Mouse (Mus musculus) intestine, embryonic 15.5 days (tissue): ENCODE results near the gene Carns1. TPM values are rescaled to one million over a fixed set of nuclear protein-coding genes. Genes with fewer than 3 reads are reported as not detected.

ENCODE experiments used
- ATAC-seq: fragments of 200-750 bp; cut with Nextera tagmentation; 2 replicates; pipeline ENCODE4 v1.8.0; 2017; ENCODE audit warnings: moderate TSS enrichment, moderate library complexity
- H3K27ac ChIP-seq: fragments of 300-500 bp; sonication (generic); 2 replicates; pipeline ENCODE4 v1.5.1; 2015; ENCODE audit warnings: mild to moderate bottlenecking, inconsistent platforms
- H3K27me3 ChIP-seq: fragments of 300-500 bp; sonication (generic); replicated peaks from 2 replicates; pipeline ENCODE4 v1.6.1; 2015; ENCODE audit warnings: inconsistent platforms
- H3K36me3 ChIP-seq: fragments of 300-500 bp; sonication (generic); 2 replicates; pipeline ENCODE4 v1.6.1; 2015; ENCODE audit warnings: inconsistent platforms
- H3K4me1 ChIP-seq: fragments of 300-500 bp; sonication (generic); replicated peaks from 2 replicates; pipeline ENCODE4 v1.6.1; 2015; ENCODE audit warnings: inconsistent platforms
- H3K4me2 ChIP-seq: fragments of 300-500 bp; sonication (generic); replicated peaks from 2 replicates; pipeline ENCODE4 v1.6.1; 2015; ENCODE audit warnings: mild to moderate bottlenecking, inconsistent platforms
- H3K4me3 ChIP-seq: fragments of 300-500 bp; sonication (generic); replicated peaks from 2 replicates; pipeline ENCODE4 v1.5.1; 2015; ENCODE audit warnings: inconsistent platforms
- H3K9ac ChIP-seq: fragments of 300-500 bp; sonication (generic); 2 replicates; pipeline ENCODE4 v1.6.1; 2015; ENCODE audit warnings: inconsistent platforms
- H3K9me3 ChIP-seq: fragments of 300-500 bp; sonication (generic); 2 replicates; pipeline ENCODE4 v1.6.1; 2016; ENCODE audit warnings: inconsistent platforms
- WGBS: fragments of 180-500 bp; shearing (Covaris S2); methylation state at CpG from one replicate; pipeline ENCODE4 v1.1.7; 2015; 5-methylcytosine and 5-hydroxymethylcytosine counted together
- polyA plus RNA-seq: library from polyadenylated mRNA; unstranded; fragments of >200 nt; fragmentation: Nextera tagmentation; extraction: Ambion mirVana; gene quantifications from 2 replicates; pipeline ENCODE4 v1.2.1, GENCODE M21; 2015

Carns1 gene
- polyA plus RNA-seq, 1 experiment from 2014 or later, result 1.7 TPM

- Histone ChIP-seq H3K27ac (no peak overlapping the region), H3K27me3 (no peaks in the 10 kb centered on the region), H3K36me3 (peaks cover 16% of the 10 kb centered on the region; the same call in 1 of the 2 replicates), H3K4me2 (peak overlapping the region; percentile 60), H3K4me3 (no peak overlapping the region), H3K9ac (no peak overlapping the region), H3K9me3 (no peaks in the 10 kb centered on the region), H3K4me1 (peaks cover 16% of the 10 kb centered on the region)
- 77% methylated on average over 6 of the region's 6 CpGs for WGBS
- ATAC-seq, result no peak
Measured at GRCm38 (mm10) chr19:4119716-4120487, 55.4 kb downstream of the Carns1 start.

- WGBS, result 89% methylated on average over 2 of the region's 2 CpGs
- no peaks in the 10 kb centered on the region for H3K9me3 ChIP-seq
- no peak for ATAC-seq
- H3K36me3 ChIP-seq, result peaks cover 22% of the 10 kb centered on the region; the same call in 1 of the 2 replicates
- H3K27me3 ChIP-seq, result no peaks in the 10 kb centered on the region
- H3K4me3 ChIP-seq, result no peak overlapping the region
- H3K9ac ChIP-seq, result no peak overlapping the region
- no peak overlapping the region for H3K4me2 ChIP-seq
- H3K4me1 ChIP-seq, result peaks cover 26% of the 10 kb centered on the region
- H3K27ac ChIP-seq, result no peak overlapping the region
Measured at GRCm38 (mm10) chr19:4118350-4118749, 56.9 kb downstream of the Carns1 start.

- H3K4me3 ChIP-seq, result no peak overlapping the region
- no peak overlapping the region for H3K9ac ChIP-seq
- 95% methylated on average over 7 of the region's 7 CpGs for WGBS
- peaks cover 22% of the 10 kb centered on the region; the same call in 1 of the 2 replicates for H3K36me3 ChIP-seq
- H3K27ac ChIP-seq, result no peak overlapping the region
- no peak for ATAC-seq
- no peaks in the 10 kb centered on the region for H3K9me3 ChIP-seq
- H3K27me3 ChIP-seq, result no peaks in the 10 kb centered on the region
- H3K4me1 ChIP-seq, result peaks cover 36% of the 10 kb centered on the region
- H3K4me2 ChIP-seq, result no peak overlapping the region
Measured at GRCm38 (mm10) chr19:4117006-4117405, 58.3 kb downstream of the Carns1 start.

- no peak for ATAC-seq
- H3K27me3 ChIP-seq, result no peaks in the 10 kb centered on the region
- peaks cover 22% of the 10 kb centered on the region; the same call in 1 of the 2 replicates for H3K36me3 ChIP-seq
- no peak overlapping the region for H3K9ac ChIP-seq
- no peak overlapping the region for H3K4me2 ChIP-seq
- no peaks in the 10 kb centered on the region for H3K9me3 ChIP-seq
- no peak overlapping the region for H3K4me3 ChIP-seq
- H3K27ac ChIP-seq, result no peak overlapping the region
- peaks cover 31% of the 10 kb centered on the region for H3K4me1 ChIP-seq
- WGBS, result 91% methylated on average over 11 of the region's 11 CpGs
Measured at GRCm38 (mm10) chr19:4115816-4116215, 59.5 kb downstream of the Carns1 start.

- H3K9ac ChIP-seq, result no peak overlapping the region
- 96% methylated on average over 10 of the region's 10 CpGs for WGBS
- no peaks in the 10 kb centered on the region for H3K9me3 ChIP-seq
- no peak overlapping the region for H3K27ac ChIP-seq
- no peak overlapping the region for H3K4me2 ChIP-seq
- H3K4me1 ChIP-seq, result peaks cover 24% of the 10 kb centered on the region
- H3K36me3 ChIP-seq, result peaks cover 22% of the 10 kb centered on the region; the same call in 1 of the 2 replicates
- no peak for ATAC-seq
- H3K27me3 ChIP-seq, result no peaks in the 10 kb centered on the region
- no peak overlapping the region for H3K4me3 ChIP-seq
Measured at GRCm38 (mm10) chr19:4115144-4115543, 60.1 kb downstream of the Carns1 start.

GRCm38 (mm10) chr19:4114551-4114950 is 60.7 kb downstream of the Carns1 start:
- Histone ChIP-seq H3K9ac (no peak overlapping the region), H3K36me3 (peaks cover 22% of the 10 kb centered on the region; the same call in 1 of the 2 replicates)

More at GRCm38 (mm10) chr19:4114551-4114950, 60.7 kb downstream of the Carns1 start:
- Histone ChIP-seq H3K4me3 (no peak overlapping the region), H3K27ac (peak overlapping the region; percentile 76; the same call in 1 of the 2 replicates), H3K27me3 (no peaks in the 10 kb centered on the region), H3K9me3 (no peaks in the 10 kb centered on the region), H3K4me1 (peaks cover 23% of the 10 kb centered on the region), H3K4me2 (peak overlapping the region; percentile 30; the same call in 1 of the 2 replicates)
- 78% methylated on average over 10 of the region's 10 CpGs for WGBS
- ATAC-seq, result no peak

Other genes with a start within 250 kb of the Carns1 start
- 2.3 and 2.4 TPM in 2 replicates for gene Aldh3b1, start 245.7 kb downstream of the Carns1 start, polyA plus RNA-seq
- 20.2 and 21.8 TPM in 2 replicates for gene Unc93b1, start 240.3 kb downstream of the Carns1 start, polyA plus RNA-seq
- gene Aldh3b3, start 216.8 kb downstream of the Carns1 start, polyA plus RNA-seq, result not detected in 2 replicates
- gene Aldh3b2, start 203.2 kb downstream of the Carns1 start, polyA plus RNA-seq, result 0.78 and 0.84 TPM in 2 replicates
- 12.8 and 14.2 TPM in 2 replicates for gene Acy3, start 188.9 kb downstream of the Carns1 start, polyA plus RNA-seq
- gene Tbx10, start 182.7 kb downstream of the Carns1 start, polyA plus RNA-seq, result 0.35 and 0.38 TPM in 2 replicates
- 33.8 and 35.9 TPM in 2 replicates for gene Nudt8, start 174.9 kb downstream of the Carns1 start, polyA plus RNA-seq
- 2.1 and 2.6 TPM in 2 replicates for gene Gm49405, start 174.9 kb downstream of the Carns1 start, polyA plus RNA-seq
- 2.8 and 3.8 TPM in 2 replicates for gene Doc2g, start 172.2 kb downstream of the Carns1 start, polyA plus RNA-seq
- gene Ndufv1, start 162.7 kb downstream of the Carns1 start, polyA plus RNA-seq, result 241 and 274 TPM in 2 replicates
- gene Gstp1, start 137.5 kb downstream of the Carns1 start, polyA plus RNA-seq, result 973 and 1,014 TPM in 2 replicates
- gene Gstp2, start 129.5 kb downstream of the Carns1 start, polyA plus RNA-seq, result 24.3 and 35.8 TPM in 2 replicates
- gene Gstp3, start 115.9 kb downstream of the Carns1 start, polyA plus RNA-seq, result 6.9 and 9.2 TPM in 2 replicates
- gene Cabp2, start 93.9 kb downstream of the Carns1 start, polyA plus RNA-seq, result 1.7 and 2.8 TPM in 2 replicates
- 127 and 147 TPM in 2 replicates for gene Cdk2ap2, start 78.3 kb downstream of the Carns1 start, polyA plus RNA-seq
- 13.8 and 20.9 TPM in 2 replicates for gene Pitpnm1, start 75.5 kb downstream of the Carns1 start, polyA plus RNA-seq
- 75.0 and 80.7 TPM in 2 replicates for gene Aip, start 49.6 kb downstream of the Carns1 start, polyA plus RNA-seq
- not detected in 2 replicates for gene Gpr152, start 35.7 kb downstream of the Carns1 start, polyA plus RNA-seq
- 0.09 and 0.19 TPM in 2 replicates for gene Cabp4, start 31.4 kb downstream of the Carns1 start, polyA plus RNA-seq
- gene Coro1b, start 26.9 kb downstream of the Carns1 start, polyA plus RNA-seq, result 207 and 214 TPM in 2 replicates
- gene Ptprcap, start 21.9 kb downstream of the Carns1 start, polyA plus RNA-seq, result 3.9 and 5.4 TPM in 2 replicates
- gene Rps6kb2, start 12.1 kb downstream of the Carns1 start, polyA plus RNA-seq, result 40.7 and 41.9 TPM in 2 replicates
- gene Tbc1d10c, start 15.8 kb upstream of the Carns1 start, polyA plus RNA-seq, result 3.5 TPM in 2 replicates
- gene Ppp1ca, start 16.6 kb upstream of the Carns1 start, polyA plus RNA-seq, result 757 and 779 TPM in 2 replicates
- gene Rad9a, start 26.2 kb upstream of the Carns1 start, polyA plus RNA-seq, result 29.3 and 30.5 TPM in 2 replicates
- 5.7 and 5.9 TPM in 2 replicates for gene Clcf1, start 38.8 kb upstream of the Carns1 start, polyA plus RNA-seq
- gene AC109138.7, start 38.9 kb upstream of the Carns1 start, polyA plus RNA-seq, result not detected in 2 replicates
- gene Pold4, start 56.4 kb upstream of the Carns1 start, polyA plus RNA-seq, result 35.0 and 40.8 TPM in 2 replicates
- gene Ssh3, start 93.7 kb upstream of the Carns1 start, polyA plus RNA-seq, result 22.2 and 24.8 TPM in 2 replicates
- 5.3 and 5.7 TPM in 2 replicates for gene Ankrd13d, start 107.7 kb upstream of the Carns1 start, polyA plus RNA-seq
- gene Grk2, start 130.7 kb upstream of the Carns1 start, polyA plus RNA-seq, result 18.2 and 18.3 TPM in 2 replicates
- 37.5 and 38.9 TPM in 2 replicates for gene Kdm2a, start 222.8 kb upstream of the Carns1 start, polyA plus RNA-seq